Mouse (Mus musculus): ENCODE results near the gene Anks6. TPM values are rescaled to one million over a fixed set of nuclear protein-coding genes. Genes with fewer than 3 reads are reported as not detected.

Gene Anks6
- total RNA-seq, 2 experiments from 2014 or later = 21.7 to 25.9 TPM

- TF ChIP-seq CTCF (conservative IDR thresholded peaks at IDR 0.05) = no peak
- H3K4me3 ChIP-seq = peak overlapping the region; percentile 49
- no peak for DNase-seq (ENCODE audit: low spot score in 2 of 2)
Measured at GRCm38 (mm10) chr4:46991959-46992316, 65.3 kb downstream of the Anks6 start.

GRCm38 (mm10) chr4:46991016-46991958, 65.9 kb downstream of the Anks6 start, which contains the start of gene Gabbr2:
Gene Gabbr2, minus strand, starts transcription at chr4:46991873.
- Histone ChIP-seq H3K27ac (peak within 1 kb of the TSS; percentile 95), H3K4me3 (peak within 1 kb of the TSS; percentile 61)
- peak; percentile 58 to 76 for DNase-seq (ENCODE audit: low spot score in 2 of 2)
- TF ChIP-seq CTCF (conservative IDR thresholded peaks at IDR 0.05) = no peak

More at GRCm38 (mm10) chr4:46991959-46992316, 65.3 kb downstream of the Anks6 start:
- peak overlapping the region; percentile 95 for H3K27ac ChIP-seq

- DNase-seq (ENCODE audit: low spot score in 2 of 2) = peak in 1 of 2 experiments; percentile 29
- peak overlapping the region; percentile 90 for H3K27ac ChIP-seq
- TF ChIP-seq CTCF (conservative IDR thresholded peaks at IDR 0.05) = no peak; the same call in 1 of the 2 replicates
Measured at GRCm38 (mm10) chr4:46990281-46991015, 66.8 kb downstream of the Anks6 start.

GRCm38 (mm10) chr4:46989842-46990241, 67.4 kb downstream of the Anks6 start:
- TF ChIP-seq CTCF (conservative IDR thresholded peaks at IDR 0.05) = peak; percentile 83
- Histone ChIP-seq H3K4me3 (peak overlapping the region; percentile 61), H3K27ac (peak overlapping the region; percentile 90)
- peak; percentile 75 to 78 for DNase-seq (ENCODE audit: low spot score in 2 of 2)

More at GRCm38 (mm10) chr4:46990281-46991015, 66.8 kb downstream of the Anks6 start:
- H3K4me3 ChIP-seq = peak overlapping the region; percentile 61

GRCm38 (mm10) chr4:46988824-46989223, 68.4 kb downstream of the Anks6 start:
- DNase-seq (ENCODE audit: low spot score in 2 of 2) = no peak
- TF ChIP-seq CTCF (conservative IDR thresholded peaks at IDR 0.05) = no peak
- peak overlapping the region; percentile 61 for H3K4me3 ChIP-seq
- H3K27ac ChIP-seq = peak overlapping the region; percentile 90

- DNase-seq (ENCODE audit: low spot score in 2 of 2) = no peak
- no peak overlapping the region for H3K4me3 ChIP-seq
- TF ChIP-seq CTCF (conservative IDR thresholded peaks at IDR 0.05) = no peak
- H3K27ac ChIP-seq = no peak overlapping the region; the same call in 1 of the 2 replicates
Measured at GRCm38 (mm10) chr4:46988257-46988656, 69.0 kb downstream of the Anks6 start.

GRCm38 (mm10) chr4:46987809-46988208, 69.4 kb downstream of the Anks6 start:
- TF ChIP-seq CTCF (conservative IDR thresholded peaks at IDR 0.05) = no peak

GRCm38 (mm10) chr4:46986054-46986453, 71.2 kb downstream of the Anks6 start:
- DNase-seq (ENCODE audit: low spot score in 2 of 2) = no peak
- TF ChIP-seq CTCF (conservative IDR thresholded peaks at IDR 0.05) = no peak
- H3K27ac ChIP-seq = peak overlapping the region; percentile 36; the same call in 1 of the 2 replicates
- H3K4me3 ChIP-seq = no peak overlapping the region

More at GRCm38 (mm10) chr4:46987809-46988208, 69.4 kb downstream of the Anks6 start:
- no peak for DNase-seq (ENCODE audit: low spot score in 2 of 2)
- Histone ChIP-seq H3K27ac (no peak overlapping the region; the same call in 1 of the 2 replicates), H3K4me3 (no peak overlapping the region)

- TF ChIP-seq CTCF (conservative IDR thresholded peaks at IDR 0.05) = 0 out of 2 replicates have a peak, but pooled peaks have one; percentile 6
- DNase-seq (ENCODE audit: low spot score in 2 of 2) = no peak
- Histone ChIP-seq H3K4me3 (no peak overlapping the region), H3K27ac (peak overlapping the region; percentile 76)
Measured at GRCm38 (mm10) chr4:46982912-46983311, 74.3 kb downstream of the Anks6 start.

GRCm38 (mm10) chr4:46982094-46982493, 75.1 kb downstream of the Anks6 start:
- no peak overlapping the region for H3K4me3 ChIP-seq
- H3K27ac ChIP-seq = peak overlapping the region; percentile 76
- no peak for TF ChIP-seq CTCF (conservative IDR thresholded peaks at IDR 0.05)
- no peak for DNase-seq (ENCODE audit: low spot score in 2 of 2)

- DNase-seq (ENCODE audit: low spot score in 2 of 2) = no peak
- no peak overlapping the region for H3K4me3 ChIP-seq
- TF ChIP-seq CTCF (conservative IDR thresholded peaks at IDR 0.05) = peak; percentile 35
- H3K27ac ChIP-seq = peak overlapping the region; percentile 28
Measured at GRCm38 (mm10) chr4:46978371-46978770, 78.9 kb downstream of the Anks6 start.

- no peak overlapping the region for H3K4me3 ChIP-seq
- no peak for TF ChIP-seq CTCF (conservative IDR thresholded peaks at IDR 0.05)
- no peak for DNase-seq (ENCODE audit: low spot score in 2 of 2)
- peak overlapping the region; percentile 83 for H3K27ac ChIP-seq
Measured at GRCm38 (mm10) chr4:46977161-46977560, 80.1 kb downstream of the Anks6 start.

GRCm38 (mm10) chr4:46976671-46977071, 80.6 kb downstream of the Anks6 start:
- Histone ChIP-seq H3K27ac (peak overlapping the region; percentile 83), H3K4me3 (0 out of 2 replicates have a peak overlapping the region, but pooled peaks have one; percentile 12)
- no peak for TF ChIP-seq CTCF (conservative IDR thresholded peaks at IDR 0.05)
- DNase-seq (ENCODE audit: low spot score in 2 of 2) = peak in 1 of 2 experiments; percentile 52
